Comparison of ENCODE assay signal across 16 mouse cellular contexts in genomic region chr9:55215648-55216047, GRCm38 (mm10).
"Had no signal": no experiment of that assay in that cellular context is flagged by ENCODE, and none has a peak within 500 bp of the region (broad histone marks: within the 10 kb centered on the region; RNA-seq: fewer than 3 reads in every experiment).

No protein-coding gene starts in this region.

- H3K27ac ChIP-seq: layer of hippocampus, adult 2 months; limb, embryonic 10.5 days; limb, embryonic 13.5 days; liver, embryonic 14.5 days; macrophage; midbrain, embryonic 12.5 days; midbrain, embryonic 15.5 days had no signal

- H3K27me3 ChIP-seq: limb, embryonic 13.5 days; midbrain, embryonic 12.5 days; midbrain, embryonic 15.5 days had no signal

- ATAC-seq: lung, postnatal 0 days; midbrain, embryonic 15.5 days had no signal

- DNase-seq: kidney, postnatal 25 days; layer of hippocampus, adult 9-11 months; liver; liver, postnatal 0 days; lung, embryonic 14.5 days; thymus, adult 2 months; thymus, postnatal 14 days; thymus, postnatal 4 days had no signal

- H3K4me2 ChIP-seq: limb, embryonic 13.5 days; lung, embryonic 14.5 days; midbrain, embryonic 12.5 days; midbrain, embryonic 15.5 days had no signal

- H3K9ac ChIP-seq: limb, embryonic 13.5 days; liver, embryonic 14.5 days; liver, postnatal 0 days; lung, embryonic 14.5 days; midbrain, embryonic 12.5 days; midbrain, embryonic 15.5 days had no signal

- H3K9me3 ChIP-seq: limb, embryonic 10.5 days; limb, embryonic 13.5 days; midbrain, embryonic 12.5 days; midbrain, embryonic 15.5 days had no signal

- H3K4me3 ChIP-seq: layer of hippocampus, adult 2 months; limb, embryonic 10.5 days; limb, embryonic 13.5 days; midbrain, embryonic 12.5 days; midbrain, embryonic 15.5 days had no signal
